ENCODE assay signal across 33 mouse cellular contexts in the genomic region with DNA sequence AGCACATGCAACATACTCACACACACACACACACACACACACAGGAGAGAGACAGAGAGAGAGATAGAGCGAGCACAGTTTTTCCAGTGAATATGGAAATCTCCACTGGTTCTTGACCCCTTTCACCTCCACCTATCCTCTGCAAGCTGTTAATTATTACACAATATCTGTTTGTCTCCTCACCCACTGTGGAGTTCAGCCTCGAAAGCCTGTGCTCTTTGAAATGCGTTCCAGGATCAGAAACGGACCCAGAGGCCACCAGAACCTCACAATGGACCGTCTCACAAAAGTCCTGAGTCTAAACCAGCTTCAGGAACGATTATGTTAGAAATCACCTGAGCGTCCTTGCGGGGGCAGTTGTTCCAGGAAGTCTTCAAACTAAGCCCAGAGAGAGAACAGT. TPM values are rescaled to one million over a fixed set of nuclear protein-coding genes. Genes with fewer than 3 reads are reported as not detected.
DNase-seq lines count a peak whose midpoint lies in the region; ATAC-seq and TF ChIP-seq lines count a peak whose summit lies in the region.
"Had no signal": no experiment of that assay in that cellular context is flagged by ENCODE, and none has a peak within 500 bp of the region (broad histone marks: within the 10 kb centered on the region; RNA-seq: fewer than 3 reads in every experiment).

No protein-coding gene starts in this region.

- no peaks in the 10 kb centered on the region for H3K36me3 ChIP-seq in kidney, adult 2 months (ENCODE audit: control insufficient read depth, insufficient read depth, low read length)
- no peaks in the 10 kb centered on the region for H3K36me3 ChIP-seq in kidney, embryonic 14.5 days (ENCODE audit: control insufficient read depth, insufficient read depth, low read length)
- H3K36me3 ChIP-seq in liver, embryonic 14.5 days (replicated peaks; ENCODE audit: control insufficient read depth, insufficient read depth, low read depth): no peaks in the 10 kb centered on the region
- H3K36me3 ChIP-seq: embryonic facial prominence, embryonic 12.5 days; hindbrain, embryonic 13.5 days; midbrain, embryonic 13.5 days; neural tube, embryonic 13.5 days had no signal

- no peak for TF ChIP-seq POLR2A in kidney, adult 2 months (IDR thresholded peaks at IDR 0.05; ENCODE audit: low read depth, low read length)

- H3K9me3 ChIP-seq in kidney, embryonic 14.5 days (ENCODE audit: control insufficient read depth, low read length): no peaks in the 10 kb centered on the region
- H3K9me3 ChIP-seq in liver, embryonic 14.5 days (ENCODE audit: control insufficient read depth, low read length): no peaks in the 10 kb centered on the region
- H3K9me3 ChIP-seq: embryonic facial prominence, embryonic 12.5 days; heart, embryonic 12.5 days; hindbrain, embryonic 13.5 days; midbrain, embryonic 13.5 days; neural tube, embryonic 13.5 days had no signal

- no peak for TF ChIP-seq CTCF in kidney, adult 2 months (conservative IDR thresholded peaks at IDR 0.05; ENCODE audit: insufficient read depth, insufficient read length, low read depth, low read length)
- TF ChIP-seq CTCF in liver, embryonic 14.5 days (IDR thresholded peaks at IDR 0.05; ENCODE audit: low read depth): no peak

- peak; percentile 80 for DNase-seq in kidney, adult 2 months
- DNase-seq in kidney, postnatal 36 days: peak; percentile 55 to 66
- no peak for DNase-seq in kidney, postnatal 4 days
- no peak for DNase-seq in liver, embryonic 14.5 days (ENCODE audit: low read depth in 3 of 3, low spot score in 3 of 3)
- peak; percentile 69 for DNase-seq in yolk sac, embryonic 10.5 days (ENCODE audit: low spot score)
- no peak for DNase-seq in gastrocnemius, adult 18-20 months (ENCODE audit: low spot score)
- DNase-seq in urinary bladder, postnatal 25 days (ENCODE audit: low spot score): no peak
- DNase-seq: adrenal gland, adult 2 months; cerebellum, adult 8-10 months; cerebellum, postnatal 36 days; embryo, embryonic 11 days; gastrocnemius, postnatal 36 days; heart, adult 2 months; heart, postnatal 4 days; layer of hippocampus, postnatal 36 days; lung, adult 18-20 months; right cerebral cortex, postnatal 4 days; thymus, adult 2 months; thymus, postnatal 36 days had no signal

- no peak for ATAC-seq in kidney, embryonic 14.5 days (ENCODE audit: low FRiP score, low TSS enrichment)
- ATAC-seq in liver, embryonic 14.5 days (ENCODE audit: insufficient read depth): peak; percentile 49; the same call in 1 of the 2 replicates
- ATAC-seq: activated CD4-positive, CD25-positive, alpha-beta regulatory T cell, adult 4 months; forebrain, embryonic 14.5 days; lung, postnatal 0 days; midbrain, embryonic 13.5 days had no signal

- no peak overlapping the region for H3K9ac ChIP-seq in kidney, embryonic 14.5 days (ENCODE audit: low read depth, low read length)
- no peak overlapping the region for H3K9ac ChIP-seq in liver, embryonic 14.5 days (replicated peaks)
- H3K9ac ChIP-seq: embryonic facial prominence, embryonic 12.5 days; heart, embryonic 12.5 days; hindbrain, embryonic 13.5 days; midbrain, embryonic 13.5 days; neural tube, embryonic 13.5 days had no signal

- H3K4me3 ChIP-seq in kidney, adult 2 months (ENCODE audit: insufficient read depth, low read depth, low read length): no peak overlapping the region
- no peak overlapping the region for H3K4me3 ChIP-seq in kidney, embryonic 14.5 days (ENCODE audit: low read length)
- H3K4me3 ChIP-seq in liver, embryonic 14.5 days (ENCODE audit: insufficient read depth in 1 of 2, low read depth in 2 of 2, low read length in 2 of 2): no peak overlapping the region
- H3K4me3 ChIP-seq: embryonic facial prominence, embryonic 12.5 days; heart, adult 2 months; heart, embryonic 12.5 days; hindbrain, embryonic 13.5 days; midbrain, embryonic 13.5 days; neural tube, embryonic 13.5 days had no signal

- H3K27ac ChIP-seq in kidney, adult 2 months (ENCODE audit: insufficient read depth, low read depth, low read length): peak overlapping the region; percentile 21; the same call in 1 of the 2 replicates
- H3K27ac ChIP-seq in kidney, embryonic 14.5 days (ENCODE audit: low read depth, low read length): no peak overlapping the region
- H3K27ac ChIP-seq in liver, embryonic 14.5 days: no peak overlapping the region
- H3K27ac ChIP-seq: embryonic facial prominence, embryonic 12.5 days; heart, adult 2 months; hindbrain, embryonic 13.5 days; macrophage; midbrain, embryonic 13.5 days; neural tube, embryonic 13.5 days had no signal

- peaks cover 27% of the 10 kb centered on the region for H3K4me1 ChIP-seq in kidney, adult 2 months (ENCODE audit: control insufficient read depth, insufficient read depth, low read length)
- H3K4me1 ChIP-seq in kidney, embryonic 14.5 days (ENCODE audit: control insufficient read depth, insufficient read depth, low read length): no peaks in the 10 kb centered on the region
- peaks cover 0 to 12% of the 10 kb centered on the region in 2 experiments; a peak in 2 of 4 replicates for H3K4me1 ChIP-seq in liver, embryonic 14.5 days (replicated peaks; ENCODE audit: control insufficient read depth in 2 of 2, insufficient read depth in 2 of 2, low read length in 1 of 2)
- H3K4me1 ChIP-seq: embryonic facial prominence, embryonic 12.5 days; hindbrain, embryonic 13.5 days; midbrain, embryonic 13.5 days; neural tube, embryonic 13.5 days had no signal

- no peaks in the 10 kb centered on the region for H3K27me3 ChIP-seq in kidney, adult 2 months (replicated peaks; ENCODE audit: control insufficient read depth, insufficient read depth, low read length)
- H3K27me3 ChIP-seq in kidney, embryonic 14.5 days (ENCODE audit: control insufficient read depth, insufficient read depth, low read length): no peaks in the 10 kb centered on the region
- no peaks in the 10 kb centered on the region for H3K27me3 ChIP-seq in liver, embryonic 14.5 days (ENCODE audit: control insufficient read depth, insufficient read depth, low read length)
- H3K27me3 ChIP-seq: CH12.LX; embryonic facial prominence, embryonic 12.5 days; heart, embryonic 12.5 days had no signal

- 48% methylated on average over 8 of the region's 8 CpGs for WGBS in kidney, adult 2 months
- 83% methylated on average over 8 of the region's 8 CpGs for WGBS in kidney, embryonic 14.5 days
- 59% methylated on average over 8 of the region's 8 CpGs for WGBS in liver, embryonic 14.5 days (ENCODE audit: insufficient replicate concordance)

- no peak overlapping the region for H3K4me2 ChIP-seq in kidney, embryonic 14.5 days (replicated peaks; ENCODE audit: low read depth, low read length)
- H3K4me2 ChIP-seq in liver, embryonic 14.5 days (ENCODE audit: low read depth): no peak overlapping the region
- H3K4me2 ChIP-seq: embryonic facial prominence, embryonic 12.5 days; heart, embryonic 12.5 days; hindbrain, embryonic 13.5 days; midbrain, embryonic 13.5 days; neural tube, embryonic 13.5 days had no signal

- no peak for TF ChIP-seq EP300 in liver, embryonic 14.5 days (IDR thresholded peaks at IDR 0.05; ENCODE audit: low read depth)

RNA-seq across cellular contexts. Expression of a gene that starts 7.7 kb away (rescaled TPM):
- polyA plus RNA-seq in kidney, adult 2 months (2012; rRNA removed): 232 and 266 TPM in 2 replicates
- 40.5 and 44.1 TPM in 2 replicates for polyA plus RNA-seq in kidney, embryonic 14.5 days (2014; fragmentation: Nextera tagmentation; extraction: Ambion mirVana)
- 31.1 and 39.5 TPM in 2 replicates for polyA plus RNA-seq in liver, embryonic 14.5 days (2012; rRNA removed)
- polyA plus RNA-seq in liver, embryonic 14.5 days (2014; fragmentation: Nextera tagmentation; extraction: Ambion mirVana): 73.9 and 75.7 TPM in 2 replicates
- 10 to 100 TPM; 13.0 to 22.9 TPM for total RNA-seq in gastrocnemius, adult 18-20 months (2021)
- total RNA-seq: CH12.LX; megakaryocyte-erythroid progenitor cell, adult 5-6 weeks had no signal

RNA-seq across cellular contexts. Expression of a gene that starts 54.7 kb away (rescaled TPM):
- 1,108 and 1,337 TPM in 2 replicates for polyA plus RNA-seq in kidney, adult 2 months (2012; rRNA removed)
- polyA plus RNA-seq in kidney, embryonic 14.5 days (2014; fragmentation: Nextera tagmentation; extraction: Ambion mirVana): 571 and 767 TPM in 2 replicates
- 208 and 340 TPM in 2 replicates for polyA plus RNA-seq in liver, embryonic 14.5 days (2012; rRNA removed)
- polyA plus RNA-seq in liver, embryonic 14.5 days (2014; fragmentation: Nextera tagmentation; extraction: Ambion mirVana): 633 and 662 TPM in 2 replicates
- 100 to 1,000 TPM; 135 to 165 TPM for total RNA-seq in gastrocnemius, adult 18-20 months (2021)

RNA-seq across cellular contexts. Expression of a gene that starts 54.8 kb away (rescaled TPM):
- 4.3 and 5.1 TPM in 2 replicates for polyA plus RNA-seq in kidney, adult 2 months (2012; rRNA removed)
- polyA plus RNA-seq in kidney, embryonic 14.5 days (2014; fragmentation: Nextera tagmentation; extraction: Ambion mirVana): 22.2 and 31.9 TPM in 2 replicates
- polyA plus RNA-seq in liver, embryonic 14.5 days (2012; rRNA removed): 1.9 and 3.5 TPM in 2 replicates
- polyA plus RNA-seq in liver, embryonic 14.5 days (2014; fragmentation: Nextera tagmentation; extraction: Ambion mirVana): 9.6 and 10.4 TPM in 2 replicates
- 1 to 10 TPM; 4.6 to 5.7 TPM for total RNA-seq in gastrocnemius, adult 18-20 months (2021)

RNA-seq across cellular contexts. Expression of a gene that starts 59.5 kb away (rescaled TPM):
- polyA plus RNA-seq in kidney, adult 2 months (2012; rRNA removed): 1.4 and 2.0 TPM in 2 replicates
- 0.34 and 0.40 TPM in 2 replicates for polyA plus RNA-seq in kidney, embryonic 14.5 days (2014; fragmentation: Nextera tagmentation; extraction: Ambion mirVana)
- polyA plus RNA-seq in liver, embryonic 14.5 days (2012; rRNA removed): 0.03 TPM in 1 of 2 replicates, not detected in the other
- polyA plus RNA-seq in liver, embryonic 14.5 days (2014; fragmentation: Nextera tagmentation; extraction: Ambion mirVana): not detected in 2 replicates
- total RNA-seq in gastrocnemius, adult 18-20 months (2021): 1 to 10 TPM; 3.4 to 4.2 TPM
- total RNA-seq: CH12.LX; megakaryocyte-erythroid progenitor cell, adult 5-6 weeks had no signal
- polyA plus RNA-seq: heart, postnatal 0 days; limb, embryonic 11.5 days; macrophage had no signal

Comparison
In these comparisons a context has a peak if more than half of its experiments do, and no peak if none do; other contexts are left out.
1. DNase-seq: peak in kidney, adult 2 months (single experiment), kidney, postnatal 36 days (2 of 2) and yolk sac, embryonic 10.5 days (single experiment); none in kidney, postnatal 4 days (0 of 2), liver, embryonic 14.5 days (0 of 3), gastrocnemius, adult 18-20 months (single experiment) and urinary bladder, postnatal 25 days (single experiment).